Mouse (Mus musculus): Measurements from ENCODE around the gene Senp1.

Gene Senp1

GRCm38 (mm10) chr15:98043967-98044366, 49.6 kb downstream of the Senp1 start:
- no peak for DNase-seq

DNA sequence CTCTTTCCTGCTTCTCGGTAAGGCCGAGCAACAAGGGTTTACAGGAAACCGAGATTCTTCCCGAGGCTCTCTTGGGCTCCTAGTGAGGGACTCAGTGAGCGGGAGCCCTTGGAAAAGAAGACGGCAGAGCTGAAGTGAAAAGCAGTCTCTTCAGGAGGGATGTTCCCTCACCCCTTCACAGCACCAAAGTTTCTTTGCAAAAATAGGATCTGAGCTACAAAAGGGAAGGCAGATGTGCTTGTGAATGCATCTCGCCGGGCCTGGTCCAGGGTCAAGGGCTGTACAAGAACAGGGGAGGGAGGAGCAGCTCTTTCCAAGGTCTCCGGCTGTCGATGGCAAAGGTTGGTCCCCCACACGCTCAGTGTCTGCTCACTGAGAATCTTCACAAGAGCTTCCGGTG, 51.0 kb downstream of the Senp1 start:
- DNase-seq: no peak

DNA sequence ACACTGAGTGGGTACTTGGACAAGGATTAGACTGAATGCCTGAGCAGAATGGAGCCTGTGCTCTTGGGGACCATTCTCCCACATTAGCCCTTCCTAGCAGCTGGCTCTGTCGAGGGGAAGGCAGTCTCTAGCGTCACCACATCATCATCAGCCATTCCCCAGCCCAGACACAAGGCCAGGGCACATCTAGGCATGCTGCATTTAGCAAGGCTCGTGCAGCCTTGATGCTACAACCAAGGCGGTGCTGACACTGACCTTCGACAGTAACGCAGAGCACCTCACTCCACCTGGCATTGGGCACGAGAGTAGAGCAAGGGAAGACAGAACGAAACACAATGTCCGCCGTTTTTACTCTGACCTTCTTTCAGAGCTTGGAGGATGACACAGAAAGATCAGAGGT, 53.9 kb downstream of the Senp1 start:
- DNase-seq: no peak

DNA sequence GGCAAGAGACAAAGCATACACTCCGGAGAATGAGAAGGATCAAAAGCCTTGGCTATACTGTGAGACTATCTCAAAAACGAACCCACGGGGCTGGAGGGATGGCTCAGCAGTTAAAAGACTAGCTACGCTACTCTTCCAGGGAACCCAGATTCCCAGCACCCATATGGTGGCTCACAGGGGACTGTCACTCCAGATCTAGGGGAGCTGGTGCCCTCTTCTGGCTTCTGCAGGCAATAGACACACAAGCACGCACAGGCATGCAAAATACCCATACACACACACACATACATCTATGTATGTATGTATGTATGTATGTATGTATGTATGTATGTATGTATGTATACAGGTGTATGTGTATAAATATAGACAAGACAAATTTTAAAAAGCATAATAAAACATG, 57.0 kb downstream of the Senp1 start:
- no peak for DNase-seq

- DNase-seq: no peak
Measured at GRCm38 (mm10) chr15:98035076-98035755, 58.3 kb downstream of the Senp1 start.

DNA sequence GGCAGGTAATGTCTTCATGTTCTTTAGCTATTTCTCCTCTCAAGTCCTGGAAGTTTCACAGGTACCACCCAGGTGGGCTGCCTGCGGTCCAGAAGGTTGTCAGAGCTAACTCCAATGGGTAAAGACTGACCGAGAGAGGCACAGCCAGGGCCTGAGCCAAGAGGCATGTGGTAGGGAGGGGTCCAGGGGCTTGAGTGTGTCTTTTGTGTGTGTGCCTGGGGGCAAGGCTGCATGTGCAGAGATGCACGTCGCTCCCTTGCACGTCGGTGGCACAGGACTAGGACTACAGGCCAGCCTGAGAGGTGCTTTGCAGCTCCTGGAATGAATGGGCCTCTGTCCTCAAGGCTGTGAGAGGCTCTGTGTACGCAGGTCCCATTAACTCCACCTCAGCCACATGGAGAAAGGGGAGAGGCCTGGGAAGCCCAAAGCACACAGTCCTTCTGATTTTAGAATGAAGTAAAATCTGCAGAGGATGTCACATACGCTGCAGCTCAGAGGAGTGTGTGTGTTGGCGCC, 60.3 kb downstream of the Senp1 start:
- no peak for DNase-seq

DNA sequence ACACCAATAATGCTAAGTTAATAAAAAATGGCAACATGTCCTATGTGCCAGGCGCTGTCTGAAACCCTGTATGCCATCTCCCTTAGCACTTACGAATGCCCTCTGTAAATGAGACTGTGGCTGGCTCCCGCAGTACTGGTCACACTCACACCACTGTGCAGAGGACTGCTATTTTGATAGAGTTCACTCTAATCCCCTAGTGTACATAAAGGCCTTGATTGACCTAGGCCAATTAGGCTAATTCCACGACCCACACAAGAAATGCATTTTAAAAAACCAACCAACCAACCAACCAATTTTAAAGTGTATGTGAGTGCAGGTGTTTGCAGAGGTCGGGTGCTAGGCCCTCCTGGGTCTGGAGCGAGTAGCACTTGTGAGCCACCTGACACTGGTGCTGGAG, 63.7 kb downstream of the Senp1 start:
- no peak for DNase-seq

DNA sequence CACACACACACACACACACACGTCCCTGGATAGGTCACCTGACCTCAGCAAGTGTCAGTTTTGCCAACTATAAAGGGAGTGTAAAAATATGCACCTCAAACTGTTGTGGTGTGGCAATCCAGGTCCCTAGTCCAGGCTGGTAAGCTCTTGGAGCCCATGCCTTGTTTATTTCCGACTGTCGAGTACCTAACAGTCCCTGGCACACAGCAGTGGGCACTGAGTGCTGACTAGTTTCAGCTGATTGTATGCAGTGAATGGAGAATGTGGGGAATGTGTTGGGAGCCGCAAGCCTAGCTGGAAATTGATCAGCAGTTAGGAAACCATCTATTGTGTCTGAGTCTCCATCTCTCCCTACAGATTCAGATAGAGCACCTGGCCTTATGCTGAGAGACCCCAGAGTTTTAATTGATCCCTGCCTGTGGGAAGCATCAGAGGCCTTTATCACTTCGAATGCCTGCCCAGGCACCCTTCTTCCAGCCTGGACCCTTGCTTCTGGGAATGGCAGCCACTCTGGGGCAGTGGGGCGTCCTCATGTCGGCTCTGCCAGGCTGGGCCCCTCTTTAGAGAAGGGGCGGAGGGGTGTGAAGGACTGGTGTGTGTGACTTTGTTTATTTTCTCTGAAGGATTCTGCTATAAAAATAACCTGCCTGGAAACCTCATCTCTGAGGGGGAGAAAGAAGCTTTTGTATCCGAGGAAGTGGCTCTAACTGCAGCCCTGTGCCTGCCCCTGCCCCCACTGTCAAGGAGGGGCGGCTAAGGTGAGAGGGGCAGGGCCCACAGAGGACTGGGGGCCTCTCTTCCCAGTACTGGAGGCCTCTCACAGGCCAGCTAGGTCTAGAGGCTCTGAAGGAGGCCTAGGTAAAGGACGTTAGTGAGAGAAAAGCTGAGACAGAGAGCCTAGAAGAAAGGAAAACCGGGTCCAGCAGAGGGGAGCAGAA, 66.3 kb downstream of the Senp1 start:
- no peak for DNase-seq

DNA sequence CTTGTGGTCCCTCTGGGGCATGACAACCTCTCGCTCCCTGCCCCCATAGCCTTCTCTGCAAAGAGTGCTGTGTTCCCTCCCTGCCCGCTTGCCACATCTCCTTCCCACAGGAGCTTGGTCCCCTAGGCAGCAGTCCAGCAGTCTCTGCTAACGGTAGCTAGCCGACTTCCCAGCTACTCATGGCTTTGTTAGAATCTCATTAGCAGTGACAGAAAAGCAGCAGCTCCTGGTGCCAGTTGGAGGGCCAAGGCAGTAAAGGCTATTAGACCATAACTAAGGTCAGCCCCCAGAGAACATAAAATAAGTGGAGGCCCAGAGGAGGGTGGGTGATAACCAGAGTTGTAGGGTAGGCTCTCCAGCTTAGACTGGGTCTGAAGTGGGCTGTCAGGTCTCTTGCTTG, 67.9 kb downstream of the Senp1 start:
- DNase-seq: no peak

GRCm38 (mm10) chr15:98023137-98023536, 70.4 kb downstream of the Senp1 start:
- no peak for DNase-seq

GRCm38 (mm10) chr15:98021886-98022285, 71.7 kb downstream of the Senp1 start:
- no peak for DNase-seq

GRCm38 (mm10) chr15:98019047-98019446, 74.5 kb downstream of the Senp1 start:
- DNase-seq: no peak

GRCm38 (mm10) chr15:98017925-98018324, 75.6 kb downstream of the Senp1 start:
- peak in 1 of 2 experiments; percentile 28 for DNase-seq

DNA sequence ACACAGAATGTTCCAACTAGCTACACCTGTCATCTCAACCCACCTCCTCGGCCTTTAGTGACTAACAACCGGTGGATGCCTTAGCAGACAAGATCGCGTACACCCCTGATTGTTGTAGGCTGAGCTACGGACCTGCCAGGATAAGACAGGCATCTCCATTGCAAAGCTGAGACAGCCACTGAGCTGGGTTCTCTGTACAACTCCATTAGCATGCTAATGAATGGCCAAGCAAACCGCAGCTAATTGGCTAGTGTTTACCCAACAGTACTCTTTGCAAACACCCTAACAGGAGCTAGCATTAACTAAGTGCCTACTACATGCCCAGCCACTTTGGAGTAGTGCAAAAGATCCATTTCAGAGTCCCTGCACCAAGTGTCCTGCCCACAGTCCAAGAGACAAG, 80.7 kb downstream of the Senp1 start:
- DNase-seq: no peak

GRCm38 (mm10) chr15:98005181-98005580, 88.4 kb downstream of the Senp1 start:
- DNase-seq: no peak

GRCm38 (mm10) chr15:98004740-98005159, 88.8 kb downstream of the Senp1 start:
- peak in 1 of 2 experiments; percentile 13 for DNase-seq

- DNase-seq: peak; percentile 19 to 20
Measured at GRCm38 (mm10) chr15:98003822-98004739, 89.5 kb downstream of the Senp1 start, which contains the start of gene Col2a1. Gene Col2a1, minus strand, starts transcription at chr15:98004695.

GRCm38 (mm10) chr15:98002991-98003821, 90.3 kb downstream of the Senp1 start:
- DNase-seq: peak in 1 of 2 experiments; percentile 10

DNA sequence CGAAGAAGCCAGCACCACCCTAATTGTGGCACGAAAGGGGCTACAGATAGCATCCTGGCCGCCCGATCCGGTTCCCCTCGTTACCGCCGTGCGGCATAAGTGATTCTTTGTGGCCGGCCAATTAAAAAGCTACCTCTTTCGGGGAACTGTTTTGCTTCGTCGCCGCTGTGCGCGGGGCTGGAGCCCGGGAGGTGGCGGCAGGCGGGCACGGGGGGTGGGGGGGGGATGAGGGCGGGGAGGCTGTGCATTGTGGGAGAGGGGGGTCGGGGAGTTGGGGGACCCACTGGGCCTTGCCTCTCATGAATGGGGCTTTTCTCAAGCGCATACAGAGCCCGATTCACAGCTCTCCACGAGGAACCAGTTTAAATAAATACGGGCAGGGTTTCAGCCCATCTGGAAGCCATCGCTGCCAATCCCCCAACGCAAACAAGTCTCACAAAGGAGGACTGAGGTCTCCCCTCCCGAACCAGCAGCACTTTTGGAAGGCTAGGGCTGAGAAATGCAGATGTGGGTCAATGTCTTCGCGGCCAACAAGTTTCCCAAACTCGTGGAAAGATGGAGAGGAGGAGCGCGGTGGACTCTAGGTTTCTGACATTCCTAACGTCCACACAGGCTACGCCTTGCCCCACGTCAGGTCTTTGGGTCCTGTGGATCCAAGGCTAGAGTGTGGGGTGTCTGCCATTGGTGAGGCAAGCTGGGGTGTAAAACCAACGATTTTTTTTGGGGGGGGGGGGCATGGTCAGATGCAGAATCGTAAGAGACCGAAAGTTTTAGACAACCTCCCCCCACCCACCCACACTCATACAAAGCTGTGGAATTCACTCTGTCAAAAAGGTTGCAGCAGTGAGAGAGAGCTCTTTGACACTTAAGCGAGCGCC, 91.2 kb downstream of the Senp1 start:
- DNase-seq: peak in 1 of 2 experiments; percentile 7

DNA sequence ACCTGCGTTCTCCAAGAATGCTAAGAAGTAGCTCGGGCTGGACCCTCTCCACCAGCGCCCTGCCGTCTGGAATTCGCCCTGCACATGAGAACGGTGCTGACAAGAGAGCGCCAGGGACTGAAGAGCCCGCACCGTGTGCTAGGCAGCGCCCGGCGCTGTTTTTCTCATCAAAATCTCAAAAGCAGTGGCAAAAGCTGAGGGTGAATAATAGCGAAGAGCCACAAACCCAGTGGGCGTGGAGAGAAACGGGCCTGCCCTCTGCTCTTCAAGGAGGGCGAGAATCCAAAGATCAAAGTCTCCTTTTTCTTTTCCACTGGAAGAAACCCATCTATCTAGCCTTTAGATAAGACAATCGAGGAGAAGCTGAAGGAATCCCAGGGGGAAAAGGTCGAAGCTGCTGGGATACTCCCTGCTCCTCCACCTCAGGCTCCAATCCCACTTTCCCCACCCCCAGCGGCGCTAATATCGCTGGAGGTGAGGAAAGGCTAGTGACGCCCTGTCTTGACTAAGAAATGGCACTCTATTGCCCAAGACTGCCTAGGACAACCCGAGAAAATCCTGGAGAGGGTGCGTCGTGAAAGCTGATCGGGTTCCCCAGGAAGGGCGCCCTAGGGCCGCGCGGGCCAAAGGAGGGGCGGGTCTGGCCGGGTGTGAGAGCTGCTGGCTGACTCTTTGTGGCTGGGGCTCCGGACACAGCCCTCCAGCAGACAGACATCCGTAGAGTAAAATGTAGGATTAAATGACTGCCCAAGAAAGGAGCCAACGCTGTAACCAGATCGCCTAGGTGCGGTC, 92.0 kb downstream of the Senp1 start:
- no peak for DNase-seq

Data from B cell, adult 2 months (primary cell).